Mouse (Mus musculus) embryonic facial prominence, embryonic 14.5 days (tissue): ENCODE results near the gene Ptprg. TPM values are rescaled to one million over a fixed set of nuclear protein-coding genes. Genes with fewer than 3 reads are reported as not detected.

Experiments
- ATAC-seq: fragments of 200-750 bp; cut with Nextera tagmentation; 2 replicates; pipeline ENCODE4 v1.8.0; 2017; ENCODE audit warnings: low read depth, moderate number of reproducible peaks, moderate TSS enrichment
- DNase-seq: peaks from one replicate; pipeline ENCODE4 v3.0.0-alpha.2; 2015; ENCODE audit warnings: low spot score
- H3K27ac ChIP-seq: fragments of 300-500 bp; sonication (generic); replicated peaks from 2 replicates; pipeline ENCODE4 v1.5.1; 2014; ENCODE audit warnings: low read depth, mild to moderate bottlenecking, low read length, moderate library complexity
- H3K27me3 ChIP-seq: fragments of 300-500 bp; sonication (generic); replicated peaks from 2 replicates; pipeline ENCODE4 v1.6.1; 2014; ENCODE audit warnings: low read length; ENCODE audit not compliant: control insufficient read depth, insufficient read depth
- H3K36me3 ChIP-seq: fragments of 300-500 bp; sonication (generic); 2 replicates; pipeline ENCODE4 v1.6.1; 2014; ENCODE audit warnings: low read length, mixed read lengths; ENCODE audit not compliant: control insufficient read depth, insufficient read depth
- H3K4me1 ChIP-seq: fragments of 300-500 bp; sonication (generic); 2 replicates; pipeline ENCODE4 v1.6.1; 2014; ENCODE audit warnings: antibody characterized with exemption, low read length; ENCODE audit not compliant: control insufficient read depth, insufficient read depth
- H3K4me2 ChIP-seq: fragments of 300-500 bp; sonication (generic); 2 replicates; pipeline ENCODE4 v1.6.1; 2014; ENCODE audit warnings: low read depth, mild to moderate bottlenecking, low read length, moderate library complexity, mixed read lengths
- H3K4me3 ChIP-seq: fragments of 300-500 bp; sonication (generic); 2 replicates; pipeline ENCODE4 v1.5.1; 2014; ENCODE audit warnings: low read depth, mild to moderate bottlenecking, low read length
- H3K9ac ChIP-seq: fragments of 300-500 bp; sonication (generic); 2 replicates; pipeline ENCODE4 v1.6.1; 2014; ENCODE audit warnings: low read depth, mild to moderate bottlenecking, low read length, moderate library complexity, mixed read lengths
- H3K9me3 ChIP-seq: fragments of 300-500 bp; sonication (generic); 2 replicates; pipeline ENCODE4 v1.6.1; 2016; ENCODE audit warnings: low read length; ENCODE audit not compliant: control insufficient read depth
- WGBS: fragments of 180-500 bp; shearing (Covaris S2); extraction: QIAGEN DNeasy Blood & Tissue Kit; methylation state at CpG from one replicate; pipeline ENCODE4 v1.1.7; 2014; 5-methylcytosine and 5-hydroxymethylcytosine counted together
- polyA plus RNA-seq: library from polyadenylated mRNA; unstranded; fragments of >200 nt; fragmentation: Nextera tagmentation; extraction: Ambion mirVana; gene quantifications from 2 replicates; pipeline ENCODE4 v1.2.1, GENCODE M21; 2014

The Ptprg gene
- polyA plus RNA-seq, 1 experiment from 2014 or later, result 23.5 TPM

DNA sequence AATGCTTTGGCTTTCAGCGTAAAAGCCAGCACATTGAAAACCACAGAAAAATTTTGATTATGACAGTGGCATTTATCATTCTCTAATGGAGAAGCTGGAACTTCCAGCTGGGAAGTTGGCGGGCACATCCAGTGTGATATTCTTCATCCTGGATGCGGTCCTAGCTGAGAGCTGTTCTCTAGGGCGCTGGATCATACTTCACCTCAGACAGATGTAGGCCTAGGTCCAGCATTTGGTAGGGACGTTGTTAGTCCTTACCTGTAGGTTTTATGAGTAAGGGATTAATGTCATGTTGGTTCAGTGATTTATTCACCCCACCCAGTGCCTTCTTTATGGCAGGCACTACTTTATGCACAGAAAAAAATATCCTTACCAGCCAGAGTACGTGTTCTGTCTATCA is 444.2 kb downstream of the Ptprg start:
- H3K27me3 ChIP-seq, result no peaks in the 10 kb centered on the region
- H3K27ac ChIP-seq, result no peak overlapping the region
- H3K4me1 ChIP-seq, result no peaks in the 10 kb centered on the region
- no peak overlapping the region for H3K4me2 ChIP-seq
- H3K9ac ChIP-seq, result no peak overlapping the region
- no peaks in the 10 kb centered on the region for H3K36me3 ChIP-seq
- H3K4me3 ChIP-seq, result no peak overlapping the region
- DNase-seq (no peak), ATAC-seq (no peak)
- WGBS, result 81% methylated on average over 6 of the region's 6 CpGs
- H3K9me3 ChIP-seq, result no peaks in the 10 kb centered on the region

DNA sequence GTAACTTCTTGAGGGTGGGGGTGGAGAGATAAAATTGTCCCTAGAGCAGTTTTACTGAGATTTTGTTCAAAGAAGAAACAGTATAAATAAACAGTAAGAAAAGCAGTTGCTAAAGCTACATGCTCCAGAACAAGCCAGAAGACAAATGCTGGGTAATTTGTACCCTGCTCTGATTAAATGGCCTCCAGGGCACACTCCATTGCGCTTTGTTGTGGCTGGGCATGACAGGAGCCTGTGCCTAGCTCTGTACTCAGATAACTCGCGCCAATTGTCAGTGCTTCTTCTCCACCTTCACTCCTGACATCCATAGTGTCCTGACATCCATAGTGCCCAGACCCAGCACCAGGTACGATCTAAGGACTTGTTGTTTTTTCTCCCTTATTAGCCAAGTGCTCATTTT is 445.1 kb downstream of the Ptprg start:
- ATAC-seq, result no peak
- 64% methylated on average over 4 of the region's 4 CpGs for WGBS
- H3K4me1 ChIP-seq, result no peaks in the 10 kb centered on the region

DNA sequence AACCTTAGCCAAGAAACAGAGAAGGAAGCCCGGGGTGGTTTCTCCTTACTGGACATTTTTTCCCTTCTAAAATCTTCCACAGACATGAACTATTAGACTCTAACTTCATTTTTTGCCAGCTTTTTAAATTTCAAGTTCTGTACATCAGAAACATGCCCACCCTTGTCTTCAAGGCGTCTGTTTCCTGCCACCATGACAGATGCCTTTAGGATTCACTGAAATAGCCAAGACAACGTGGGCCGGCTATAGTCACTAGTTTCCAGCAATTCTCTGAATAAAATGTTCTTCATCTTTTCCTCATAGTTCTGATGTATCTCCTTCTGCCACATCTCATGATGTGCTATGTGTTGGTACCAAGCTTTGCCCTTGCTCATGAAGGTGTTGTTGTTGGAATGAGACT is 450.7 kb downstream of the Ptprg start:
- no peak overlapping the region for H3K9ac ChIP-seq
- no peaks in the 10 kb centered on the region for H3K27me3 ChIP-seq
- H3K4me3 ChIP-seq, result no peak overlapping the region
- DNase-seq, result no peak
- H3K4me1 ChIP-seq, result no peaks in the 10 kb centered on the region
- no peak for ATAC-seq
- H3K36me3 ChIP-seq, result no peaks in the 10 kb centered on the region
- WGBS, result 79% methylated on average over 4 of the region's 4 CpGs
- no peak overlapping the region for H3K27ac ChIP-seq
- H3K9me3 ChIP-seq, result no peaks in the 10 kb centered on the region
- no peak overlapping the region for H3K4me2 ChIP-seq

More for the DNA sequence above, 445.1 kb downstream of the Ptprg start:
- Histone ChIP-seq H3K27ac (no peak overlapping the region), H3K9me3 (no peaks in the 10 kb centered on the region), H3K9ac (no peak overlapping the region), H3K4me2 (no peak overlapping the region), H3K4me3 (no peak overlapping the region), H3K27me3 (no peaks in the 10 kb centered on the region), H3K36me3 (no peaks in the 10 kb centered on the region)
- no peak for DNase-seq

DNA sequence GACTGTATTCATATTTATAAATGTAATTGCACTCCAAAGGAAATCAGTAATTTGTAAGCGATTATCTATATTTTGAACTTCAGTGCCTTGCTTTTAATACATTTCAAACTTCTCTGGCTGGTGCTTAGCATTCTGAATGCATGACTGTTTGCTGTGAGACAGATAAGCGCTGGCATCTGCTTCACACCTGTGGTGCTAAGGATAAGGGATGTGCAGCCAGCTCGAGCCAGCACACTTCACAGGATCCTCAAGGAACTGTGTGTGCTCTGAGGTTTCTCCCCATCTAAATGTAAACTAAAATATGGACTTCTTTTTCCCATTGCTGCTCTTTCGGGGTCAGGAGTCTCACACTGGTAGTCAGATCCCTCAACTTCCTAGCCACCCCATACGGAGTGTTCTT is 458.4 kb downstream of the Ptprg start:
- no peak overlapping the region for H3K4me2 ChIP-seq
- H3K27me3 ChIP-seq, result no peaks in the 10 kb centered on the region
- H3K36me3 ChIP-seq, result no peaks in the 10 kb centered on the region
- no peak for DNase-seq
- H3K27ac ChIP-seq, result no peak overlapping the region
- no peak for ATAC-seq
- H3K4me3 ChIP-seq, result no peak overlapping the region
- no peaks in the 10 kb centered on the region for H3K9me3 ChIP-seq
- WGBS, result 74% methylated on average over 5 of the region's 5 CpGs
- H3K9ac ChIP-seq, result no peak overlapping the region
- H3K4me1 ChIP-seq, result no peaks in the 10 kb centered on the region

DNA sequence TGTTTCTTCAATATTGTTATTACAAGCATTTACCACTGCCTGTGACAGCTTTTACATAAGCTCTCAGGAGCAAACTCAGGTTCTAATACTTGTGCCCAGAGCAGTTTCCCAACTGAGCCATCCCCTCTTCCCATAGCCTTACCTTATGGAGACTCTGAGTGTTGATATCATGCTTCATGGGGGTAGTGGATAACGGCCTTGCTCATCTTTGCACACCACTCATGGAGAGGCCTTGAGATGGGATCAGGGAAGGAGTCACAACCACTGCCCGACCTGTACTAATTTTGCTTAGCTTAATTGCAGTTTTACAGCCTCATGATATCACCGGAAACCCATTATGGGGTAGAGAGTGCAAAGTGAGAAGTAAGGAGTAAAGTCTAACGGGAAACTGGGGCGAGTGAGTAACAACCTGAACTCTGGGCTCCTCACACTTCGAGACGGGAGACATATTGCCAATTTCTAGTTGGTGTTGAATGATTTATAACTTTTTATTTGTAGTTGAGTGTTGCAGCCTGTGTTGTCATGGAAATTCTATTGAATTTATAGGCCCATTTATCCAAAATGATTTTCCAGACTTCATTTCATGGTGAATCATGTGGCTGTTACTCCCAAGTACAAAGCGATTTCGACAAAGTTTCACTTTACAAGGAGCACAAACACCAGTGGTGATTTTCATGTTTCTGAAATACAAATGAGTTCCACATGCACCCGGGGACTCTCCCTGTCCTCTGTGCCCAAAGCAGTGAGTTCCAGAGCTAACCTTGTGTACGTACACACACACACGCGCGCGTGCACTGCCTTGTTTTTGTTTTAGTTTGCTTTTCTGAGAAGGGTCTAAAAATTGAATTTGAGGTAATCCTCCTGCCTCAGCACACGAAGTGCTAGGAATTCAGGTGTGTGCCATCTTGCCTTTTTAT is 472.7 kb downstream of the Ptprg start:
- Histone ChIP-seq H3K4me3 (no peak overlapping the region), H3K27me3 (no peaks in the 10 kb centered on the region), H3K36me3 (no peaks in the 10 kb centered on the region), H3K9me3 (peaks cover 4% of the 10 kb centered on the region; the same call in 1 of the 2 replicates), H3K4me1 (no peaks in the 10 kb centered on the region), H3K9ac (no peak overlapping the region), H3K27ac (no peak overlapping the region), H3K4me2 (no peak overlapping the region)
- no peak for DNase-seq
- 77% methylated on average over 16 of the region's 16 CpGs for WGBS
- ATAC-seq, result no peak

DNA sequence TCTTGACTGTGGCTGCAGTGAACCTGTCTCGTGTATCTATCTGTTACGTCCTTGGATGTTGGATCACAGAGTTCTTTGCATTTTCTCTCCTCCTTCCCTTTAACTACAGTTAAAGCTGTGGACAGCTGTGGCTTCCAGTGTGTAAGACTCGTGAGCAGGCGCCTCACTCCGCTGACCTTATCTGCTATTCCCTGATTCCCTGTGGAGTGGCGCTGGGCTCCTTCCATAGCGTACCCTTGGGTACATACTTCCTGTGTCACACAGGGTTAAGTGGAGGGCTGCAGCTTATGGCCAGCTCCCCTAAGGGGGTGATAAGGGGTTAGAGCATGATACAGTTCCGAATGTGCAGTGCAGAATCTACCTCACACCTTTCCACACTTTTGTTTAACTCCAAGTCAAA is 473.9 kb downstream of the Ptprg start:
- DNase-seq (no peak), ATAC-seq (no peak)
- Histone ChIP-seq H3K9me3 (peaks cover 4% of the 10 kb centered on the region; the same call in 1 of the 2 replicates), H3K4me1 (no peaks in the 10 kb centered on the region), H3K36me3 (no peaks in the 10 kb centered on the region), H3K27me3 (no peaks in the 10 kb centered on the region), H3K4me2 (no peak overlapping the region), H3K4me3 (no peak overlapping the region), H3K9ac (no peak overlapping the region), H3K27ac (no peak overlapping the region)
- WGBS, result 70% methylated on average over 8 of the region's 8 CpGs

DNA sequence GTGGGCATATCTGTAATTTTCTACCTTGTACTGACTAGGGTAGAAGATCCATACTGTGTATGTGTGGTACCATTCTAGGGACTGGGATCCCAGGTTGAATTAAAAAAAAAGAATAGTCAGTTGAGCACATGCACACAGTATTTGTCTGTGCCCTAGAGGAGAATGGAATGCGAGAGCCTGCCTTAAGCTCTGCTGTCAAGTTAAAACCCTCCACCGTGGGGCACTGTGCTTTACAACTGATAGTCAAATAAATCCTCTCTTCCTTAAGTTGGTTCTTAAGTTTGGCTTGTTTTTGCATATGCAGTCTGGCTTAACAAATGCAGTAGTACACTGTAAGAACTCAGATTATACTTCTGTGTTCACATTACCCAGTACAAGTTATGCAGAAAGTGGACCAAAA is 476.6 kb downstream of the Ptprg start:
- Histone ChIP-seq H3K27me3 (no peaks in the 10 kb centered on the region), H3K4me1 (no peaks in the 10 kb centered on the region), H3K27ac (no peak overlapping the region), H3K36me3 (no peaks in the 10 kb centered on the region), H3K9ac (no peak overlapping the region), H3K4me2 (no peak overlapping the region), H3K4me3 (no peak overlapping the region), H3K9me3 (peaks cover 4% of the 10 kb centered on the region; the same call in 1 of the 2 replicates)
- 73% methylated on average over 2 of the region's 2 CpGs for WGBS
- DNase-seq (peak; percentile 10), ATAC-seq (no peak)

DNA sequence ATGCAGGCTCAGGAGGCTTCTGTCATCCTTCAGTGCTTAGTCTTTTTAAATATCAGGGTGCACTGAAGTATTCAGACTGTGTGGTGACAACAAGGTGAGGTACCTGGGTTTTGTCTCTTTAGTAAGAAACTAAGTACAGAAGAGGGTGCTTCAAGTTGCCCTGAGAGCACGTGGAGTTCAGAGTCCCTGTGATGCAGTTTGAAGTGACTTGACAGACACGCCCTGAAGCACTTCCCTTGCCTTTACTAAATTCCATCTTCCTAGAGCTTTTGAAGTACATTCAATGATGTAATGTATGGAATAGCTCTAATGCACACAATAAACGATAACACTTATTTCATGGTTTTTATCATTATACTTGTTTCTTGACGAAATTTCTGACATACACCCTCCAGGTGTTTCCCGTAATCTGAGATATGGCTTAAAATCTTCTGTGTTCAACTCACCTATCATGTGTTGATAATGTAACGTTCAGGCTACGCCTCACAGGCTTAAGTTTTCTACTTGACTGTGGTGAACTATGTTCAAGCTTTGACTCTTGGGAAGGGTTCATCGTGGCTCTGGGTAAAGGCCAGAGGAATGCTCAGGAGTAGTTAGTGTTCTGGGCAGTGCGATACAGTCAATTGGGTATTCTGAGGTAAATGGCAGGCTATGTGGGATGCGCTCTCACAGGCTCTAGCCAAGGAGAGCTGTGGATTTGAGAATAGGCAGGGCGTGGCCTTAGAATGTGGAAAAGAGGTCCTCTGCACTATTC is 483.4 kb downstream of the Ptprg start:
- Histone ChIP-seq H3K4me3 (no peak overlapping the region), H3K4me2 (no peak overlapping the region), H3K27ac (no peak overlapping the region), H3K27me3 (no peaks in the 10 kb centered on the region), H3K9ac (no peak overlapping the region), H3K36me3 (no peaks in the 10 kb centered on the region), H3K9me3 (no peaks in the 10 kb centered on the region), H3K4me1 (no peaks in the 10 kb centered on the region)
- WGBS, result 77% methylated on average over 11 of the region's 11 CpGs
- DNase-seq (peak; percentile 21), ATAC-seq (no peak)
